Mouse (Mus musculus) myocyte (in vitro differentiated cells): Measurements from ENCODE around the gene Usp37.

ENCODE experiments used
- E2F4 ChIP-seq: IDR thresholded peaks from one replicate; pipeline ENCODE4 v1.6.1; 2011; ENCODE audit warnings: mild to moderate bottlenecking, control low read depth, moderate library complexity; ENCODE audit not compliant: insufficient read depth
- MYOG ChIP-seq, 3 experiments: IDR thresholded peaks; one replicate each; pipeline ENCODE4 v1.6.1; 2011; ENCODE audit warnings: control low read depth in 2 of 3, low read depth in 2 of 3, mild to moderate bottlenecking in 2 of 3; ENCODE audit not compliant: insufficient read length in 2 of 3, control insufficient read depth in 1 of 3, insufficient read depth in 1 of 3
- POLR2A ChIP-seq: IDR thresholded peaks from one replicate; pipeline ENCODE4 v1.6.1; 2011; ENCODE audit warnings: low read depth, mild to moderate bottlenecking, control low read depth, moderate library complexity; ENCODE audit not compliant: insufficient read length
- POLR2AphosphoS2 ChIP-seq: IDR thresholded peaks from one replicate; pipeline ENCODE4 v1.6.1; 2011; ENCODE audit warnings: low read depth, control low read depth; ENCODE audit not compliant: insufficient read length
- USF1 ChIP-seq: IDR thresholded peaks from one replicate; pipeline ENCODE4 v1.6.1; 2011; ENCODE audit warnings: low read depth, mild to moderate bottlenecking, control low read depth, moderate library complexity

DNA sequence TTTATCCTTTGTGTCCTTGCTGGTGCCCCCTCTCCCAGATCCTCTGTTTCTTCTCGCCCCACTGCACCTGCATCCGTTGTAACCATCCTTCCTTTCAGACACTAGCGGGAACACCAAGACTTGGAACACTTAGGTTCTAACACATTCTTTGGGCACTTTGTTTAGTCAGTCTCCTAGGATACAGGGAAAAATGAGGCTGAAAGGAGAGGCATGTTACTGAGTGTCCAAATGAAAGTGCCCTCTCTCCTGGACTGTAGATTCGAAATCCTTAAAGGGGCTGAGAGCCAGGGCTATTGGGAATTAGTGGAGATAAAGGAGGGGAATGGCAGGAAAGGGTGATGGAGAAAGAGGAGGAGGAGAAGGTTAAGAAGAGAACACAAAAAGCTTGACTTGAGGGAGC is at the start of gene Usp37:
- TF ChIP-seq POLR2A (no peak), POLR2AphosphoS2 (no peak), E2F4 (no peak), MYOG (IDR thresholded peaks at IDR 0.05; ENCODE audit: control insufficient read depth in 1 of 3, insufficient read depth in 1 of 3, insufficient read length in 2 of 3, low read depth in 2 of 3) (no peak), USF1 (no peak)
